Mouse (Mus musculus): ENCODE measurements around the gene Gm45140. TPM values are rescaled to one million over a fixed set of nuclear protein-coding genes. Genes with fewer than 3 reads are reported as not detected.

Gm45140 gene
- 2.6 and 5.7 TPM in 2 replicates for total RNA-seq (2012; rRNA removed)

- in situ Hi-C loops (cut with MboI; ENCODE audit: low sequenced_read_pairs in 2 of 2, unreplicated experiment in 2 of 2): no loop called here
- H3K4me3 ChIP-seq (ENCODE audit: insufficient read depth in 1 of 2, low read depth in 1 of 2, low read length in 2 of 2, poor library complexity in 1 of 2, severe bottlenecking in 1 of 2): no peak within 1 kb of the TSS
- peaks cover 8% of the 10 kb centered on the region for H3K36me3 ChIP-seq (ENCODE audit: control insufficient read depth, insufficient read depth, low read length, poor library complexity, severe bottlenecking)
- no peak within 1 kb of the TSS for H3K9ac ChIP-seq (ENCODE audit: insufficient read depth, low read depth, low read length, poor library complexity, severe bottlenecking)
- no peak within 1 kb of the TSS for H3K27ac ChIP-seq (ENCODE audit: insufficient read depth, low read depth, low read length, poor library complexity, severe bottlenecking)
- TF ChIP-seq HCFC1 (IDR thresholded peaks at IDR 0.05; ENCODE audit: borderline replicate concordance, insufficient read depth, low read length) (no peak), ZC3H11A (IDR thresholded peaks at IDR 0.05; ENCODE audit: borderline replicate concordance, low read depth, low read length) (no peak), MAFK (IDR thresholded peaks at IDR 0.05; ENCODE audit: insufficient read depth, low read depth, low read length) (no peak), ZNF384 (IDR thresholded peaks at IDR 0.05; ENCODE audit: low read depth, low read length) (no peak), CHD2 (IDR thresholded peaks at IDR 0.05; ENCODE audit: low read depth, low read length) (no peak)
- no peaks in the 10 kb centered on the region for H3K9me3 ChIP-seq (ENCODE audit: control insufficient read depth, insufficient read depth, low read depth, low read length)
- H3K4me1 ChIP-seq (ENCODE audit: control insufficient read depth in 2 of 2, insufficient read depth in 2 of 2, low read length in 2 of 2, poor library complexity in 1 of 2): no peaks in the 10 kb centered on the region
- no peak for DNase-seq (ENCODE audit: low read depth, low spot score)
These were observed at the start of gene Gm45140 for GRCm38 (mm10) chr6:87835695-87836094. Gene Gm45140 (minus strand): TSS chr6:87835795.

GRCm38 (mm10) chr6:87882816-87883215 lies 47.2 kb upstream of the Gm45140 start:
- Histone ChIP-seq H3K27ac (ENCODE audit: insufficient read depth, low read depth, low read length, poor library complexity, severe bottlenecking) (no peak overlapping the region), H3K4me1 (ENCODE audit: control insufficient read depth in 2 of 2, insufficient read depth in 2 of 2, low read length in 2 of 2, poor library complexity in 1 of 2) (no peaks in the 10 kb centered on the region), H3K36me3 (ENCODE audit: control insufficient read depth, insufficient read depth, low read length, poor library complexity, severe bottlenecking) (no peaks in the 10 kb centered on the region), H3K9ac (ENCODE audit: insufficient read depth, low read depth, low read length, poor library complexity, severe bottlenecking) (no peak overlapping the region), H3K4me3 (ENCODE audit: insufficient read depth in 1 of 2, low read depth in 1 of 2, low read length in 2 of 2, poor library complexity in 1 of 2, severe bottlenecking in 1 of 2) (no peak overlapping the region), H3K9me3 (ENCODE audit: control insufficient read depth, insufficient read depth, low read depth, low read length) (no peaks in the 10 kb centered on the region)
- in situ Hi-C loops (cut with MboI; ENCODE audit: low sequenced_read_pairs in 2 of 2, unreplicated experiment in 2 of 2): no loop called here
- no peak for DNase-seq (ENCODE audit: low read depth, low spot score)
- TF ChIP-seq ZC3H11A (IDR thresholded peaks at IDR 0.05; ENCODE audit: borderline replicate concordance, low read depth, low read length) (no peak), CHD2 (IDR thresholded peaks at IDR 0.05; ENCODE audit: low read depth, low read length) (no peak)

GRCm38 (mm10) chr6:87882221-87882620 lies 46.6 kb upstream of the Gm45140 start:
- in situ Hi-C loops (cut with MboI; ENCODE audit: low sequenced_read_pairs in 2 of 2, unreplicated experiment in 2 of 2): no loop called here
- TF ChIP-seq MAFK (IDR thresholded peaks at IDR 0.05; ENCODE audit: insufficient read depth, low read depth, low read length) (no peak), ZC3H11A (IDR thresholded peaks at IDR 0.05; ENCODE audit: borderline replicate concordance, low read depth, low read length) (no peak), ZNF384 (IDR thresholded peaks at IDR 0.05; ENCODE audit: low read depth, low read length) (no peak), HCFC1 (IDR thresholded peaks at IDR 0.05; ENCODE audit: borderline replicate concordance, insufficient read depth, low read length) (no peak), CHD2 (IDR thresholded peaks at IDR 0.05; ENCODE audit: low read depth, low read length) (no peak)
- H3K9me3 ChIP-seq (ENCODE audit: control insufficient read depth, insufficient read depth, low read depth, low read length): no peaks in the 10 kb centered on the region
- H3K36me3 ChIP-seq (ENCODE audit: control insufficient read depth, insufficient read depth, low read length, poor library complexity, severe bottlenecking): no peaks in the 10 kb centered on the region
- no peak for DNase-seq (ENCODE audit: low read depth, low spot score)
- no peaks in the 10 kb centered on the region for H3K4me1 ChIP-seq (ENCODE audit: control insufficient read depth in 2 of 2, insufficient read depth in 2 of 2, low read length in 2 of 2, poor library complexity in 1 of 2)
- H3K9ac ChIP-seq (ENCODE audit: insufficient read depth, low read depth, low read length, poor library complexity, severe bottlenecking): no peak overlapping the region
- H3K27ac ChIP-seq (ENCODE audit: insufficient read depth, low read depth, low read length, poor library complexity, severe bottlenecking): no peak overlapping the region
- no peak overlapping the region for H3K4me3 ChIP-seq (ENCODE audit: insufficient read depth in 1 of 2, low read depth in 1 of 2, low read length in 2 of 2, poor library complexity in 1 of 2, severe bottlenecking in 1 of 2)

GRCm38 (mm10) chr6:87879628-87880027 lies 44.0 kb upstream of the Gm45140 start:
- no peak overlapping the region for H3K4me3 ChIP-seq (ENCODE audit: insufficient read depth in 1 of 2, low read depth in 1 of 2, low read length in 2 of 2, poor library complexity in 1 of 2, severe bottlenecking in 1 of 2)
- peaks cover 0 to 3% of the 10 kb centered on the region in 2 experiments; a peak in 2 of 4 replicates for H3K4me1 ChIP-seq (ENCODE audit: control insufficient read depth in 2 of 2, insufficient read depth in 2 of 2, low read length in 2 of 2, poor library complexity in 1 of 2)
- no peaks in the 10 kb centered on the region for H3K36me3 ChIP-seq (ENCODE audit: control insufficient read depth, insufficient read depth, low read length, poor library complexity, severe bottlenecking)
- DNase-seq (ENCODE audit: low read depth, low spot score): no peak
- H3K9ac ChIP-seq (ENCODE audit: insufficient read depth, low read depth, low read length, poor library complexity, severe bottlenecking): no peak overlapping the region
- H3K27ac ChIP-seq (ENCODE audit: insufficient read depth, low read depth, low read length, poor library complexity, severe bottlenecking): no peak overlapping the region
- in situ Hi-C loops (cut with MboI; ENCODE audit: low sequenced_read_pairs in 2 of 2, unreplicated experiment in 2 of 2): no loop called here
- H3K9me3 ChIP-seq (ENCODE audit: control insufficient read depth, insufficient read depth, low read depth, low read length): no peaks in the 10 kb centered on the region
- no peak for TF ChIP-seq HCFC1 (IDR thresholded peaks at IDR 0.05; ENCODE audit: borderline replicate concordance, insufficient read depth, low read length)
- no peak for TF ChIP-seq ZNF384 (IDR thresholded peaks at IDR 0.05; ENCODE audit: low read depth, low read length)
- no peak for TF ChIP-seq CHD2 (IDR thresholded peaks at IDR 0.05; ENCODE audit: low read depth, low read length)
- TF ChIP-seq MAFK (IDR thresholded peaks at IDR 0.05; ENCODE audit: insufficient read depth, low read depth, low read length): no peak
- no peak for TF ChIP-seq ZC3H11A (IDR thresholded peaks at IDR 0.05; ENCODE audit: borderline replicate concordance, low read depth, low read length)

- H3K27ac ChIP-seq (ENCODE audit: insufficient read depth, low read depth, low read length, poor library complexity, severe bottlenecking): no peak overlapping the region
- peaks cover 0 to 3% of the 10 kb centered on the region in 2 experiments; a peak in 2 of 4 replicates for H3K4me1 ChIP-seq (ENCODE audit: control insufficient read depth in 2 of 2, insufficient read depth in 2 of 2, low read length in 2 of 2, poor library complexity in 1 of 2)
- no peak overlapping the region for H3K9ac ChIP-seq (ENCODE audit: insufficient read depth, low read depth, low read length, poor library complexity, severe bottlenecking)
- in situ Hi-C loops (cut with MboI; ENCODE audit: low sequenced_read_pairs in 2 of 2, unreplicated experiment in 2 of 2): no loop called here
- no peak overlapping the region for H3K4me3 ChIP-seq (ENCODE audit: insufficient read depth in 1 of 2, low read depth in 1 of 2, low read length in 2 of 2, poor library complexity in 1 of 2, severe bottlenecking in 1 of 2)
- H3K9me3 ChIP-seq (ENCODE audit: control insufficient read depth, insufficient read depth, low read depth, low read length): no peaks in the 10 kb centered on the region
- no peak for DNase-seq (ENCODE audit: low read depth, low spot score)
- TF ChIP-seq ZC3H11A (IDR thresholded peaks at IDR 0.05; ENCODE audit: borderline replicate concordance, low read depth, low read length) (no peak), ZNF384 (IDR thresholded peaks at IDR 0.05; ENCODE audit: low read depth, low read length) (no peak), HCFC1 (IDR thresholded peaks at IDR 0.05; ENCODE audit: borderline replicate concordance, insufficient read depth, low read length) (no peak), CHD2 (IDR thresholded peaks at IDR 0.05; ENCODE audit: low read depth, low read length) (no peak), MAFK (IDR thresholded peaks at IDR 0.05; ENCODE audit: insufficient read depth, low read depth, low read length) (no peak)
- no peaks in the 10 kb centered on the region for H3K36me3 ChIP-seq (ENCODE audit: control insufficient read depth, insufficient read depth, low read length, poor library complexity, severe bottlenecking)
These were observed 43.4 kb upstream of the Gm45140 start for GRCm38 (mm10) chr6:87879010-87879409.
